Mouse (Mus musculus): ENCODE data around the gene Olfr547.

DNA sequence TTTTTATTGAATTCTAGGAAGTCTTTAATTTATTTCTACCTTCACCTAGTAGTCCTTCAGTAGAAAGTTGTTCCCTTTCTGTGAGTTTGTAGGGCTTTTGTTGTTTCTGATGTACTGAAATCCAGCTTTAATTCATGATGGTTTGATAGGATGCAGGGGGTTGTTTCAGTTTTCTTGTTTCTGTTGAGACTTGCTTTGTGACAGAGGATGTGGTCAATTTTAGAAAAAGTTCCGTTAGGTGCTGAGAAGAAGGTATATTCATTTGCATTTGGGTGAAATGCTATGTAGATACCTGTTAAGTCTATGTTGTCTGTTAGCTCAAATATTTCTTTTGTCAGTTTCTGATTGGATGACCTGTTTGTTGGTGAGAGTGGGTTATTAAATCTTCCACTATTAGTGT is 5.5 kb upstream of the Olfr547 start:
- TF ChIP-seq CTCF (IDR thresholded peaks at IDR 0.05; ENCODE audit: low read depth), result no peak
- TF ChIP-seq EP300 (optimal IDR thresholded peaks at IDR 0.05), result no peak
